Comparison of ENCODE assay signal across 15 mouse cellular contexts in genomic region chr5:151725619-151726018, GRCm38 (mm10).
"Had no signal": no experiment of that assay in that cellular context is flagged by ENCODE, and none has a peak within 500 bp of the region (broad histone marks: within the 10 kb centered on the region; RNA-seq: fewer than 3 reads in every experiment).

No protein-coding gene starts in this region.

- H3K9me3 ChIP-seq: limb, embryonic 12.5 days; limb, embryonic 15.5 days had no signal

- H3K36me3 ChIP-seq: limb, embryonic 12.5 days; limb, embryonic 15.5 days had no signal

- H3K27me3 ChIP-seq: limb, embryonic 12.5 days; limb, embryonic 15.5 days had no signal

- H3K4me1 ChIP-seq: limb, embryonic 12.5 days; limb, embryonic 15.5 days had no signal

- H3K4me3 ChIP-seq: limb, embryonic 12.5 days; limb, embryonic 15.5 days had no signal

- H3K4me2 ChIP-seq: limb, embryonic 12.5 days; limb, embryonic 15.5 days; liver, embryonic 11.5 days; lung, embryonic 14.5 days; midbrain, embryonic 11.5 days had no signal

- H3K9ac ChIP-seq: limb, embryonic 12.5 days; limb, embryonic 15.5 days; liver, embryonic 14.5 days; liver, postnatal 0 days; lung, embryonic 14.5 days had no signal

- H3K27ac ChIP-seq: kidney, postnatal 0 days; limb, embryonic 12.5 days; limb, embryonic 15.5 days; liver, embryonic 14.5 days; macrophage had no signal

- DNase-seq: kidney, postnatal 36 days; left cerebral cortex, postnatal 4 days; liver, postnatal 0 days; lung, embryonic 14.5 days; midbrain, embryonic 14.5 days; thymus, adult 18-20 months; thymus, postnatal 36 days had no signal

- ATAC-seq: liver, postnatal 0 days; lung, postnatal 0 days had no signal
